Mouse (Mus musculus) ovary, postnatal 14 days (tissue): ENCODE results near the gene Nfkbiz.

Experiments
- DNase-seq: peaks from one replicate; pipeline ENCODE4 v3.0.0; 2022; ENCODE audit warnings: low spot score

The Nfkbiz gene

DNA sequence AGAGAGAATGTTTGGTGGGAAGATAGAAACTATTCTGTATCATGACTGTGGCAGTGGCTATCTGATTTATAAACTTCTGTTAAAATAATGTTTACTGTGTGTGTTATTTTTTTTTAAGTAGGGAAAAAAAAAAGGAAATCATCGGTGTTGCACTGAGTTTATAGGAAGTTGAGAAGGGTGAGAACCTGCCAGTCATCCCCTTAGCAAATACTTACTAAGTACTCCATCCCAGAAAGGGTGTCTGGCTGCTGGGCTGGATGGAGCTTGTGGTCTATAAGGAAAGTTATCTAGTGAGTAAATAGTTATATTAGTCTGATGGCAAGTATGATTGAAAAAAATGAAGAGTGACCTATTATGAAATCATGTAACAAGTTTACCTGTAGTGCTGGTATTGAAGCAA is 37.1 kb downstream of the Nfkbiz start:
- DNase-seq: no peak

DNA sequence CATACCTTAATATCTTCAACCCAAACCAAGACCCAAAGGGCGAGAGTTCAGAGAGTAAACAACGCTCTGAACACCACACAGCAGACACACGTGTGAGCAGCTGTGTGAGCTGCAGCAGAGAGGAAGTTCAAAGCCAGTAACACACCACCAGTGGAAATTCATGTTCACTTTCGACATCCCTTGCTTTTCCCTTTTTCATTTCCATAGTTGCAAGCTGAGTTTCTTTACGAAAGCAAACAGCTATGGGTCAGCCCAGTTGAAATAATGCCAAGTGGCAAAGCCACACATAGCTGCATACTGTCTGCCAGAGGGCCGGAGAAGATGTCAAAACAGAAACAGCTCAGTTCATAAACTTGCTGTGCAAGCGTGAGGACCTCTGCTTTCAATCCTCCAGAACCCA is 39.9 kb downstream of the Nfkbiz start:
- DNase-seq: no peak

DNA sequence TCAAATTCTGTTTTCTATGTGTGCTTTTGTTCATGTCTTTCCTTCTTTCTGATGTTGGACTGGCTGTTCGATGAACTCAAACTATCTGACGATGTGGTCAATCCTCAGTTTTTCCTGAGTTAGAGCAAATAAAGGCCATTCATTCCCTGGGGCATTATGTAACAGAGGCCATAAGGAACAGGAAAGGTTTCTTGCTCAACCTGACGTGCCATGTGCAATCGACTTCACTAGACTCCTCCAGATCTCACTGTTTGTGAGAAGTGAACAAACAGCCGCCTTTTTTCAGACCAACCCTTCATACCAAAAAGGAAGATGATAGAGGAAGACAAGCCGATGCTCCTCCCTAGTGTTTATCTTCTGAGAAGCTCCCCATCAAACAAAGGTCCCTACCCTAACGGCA is 48.4 kb downstream of the Nfkbiz start:
- no peak for DNase-seq

DNA sequence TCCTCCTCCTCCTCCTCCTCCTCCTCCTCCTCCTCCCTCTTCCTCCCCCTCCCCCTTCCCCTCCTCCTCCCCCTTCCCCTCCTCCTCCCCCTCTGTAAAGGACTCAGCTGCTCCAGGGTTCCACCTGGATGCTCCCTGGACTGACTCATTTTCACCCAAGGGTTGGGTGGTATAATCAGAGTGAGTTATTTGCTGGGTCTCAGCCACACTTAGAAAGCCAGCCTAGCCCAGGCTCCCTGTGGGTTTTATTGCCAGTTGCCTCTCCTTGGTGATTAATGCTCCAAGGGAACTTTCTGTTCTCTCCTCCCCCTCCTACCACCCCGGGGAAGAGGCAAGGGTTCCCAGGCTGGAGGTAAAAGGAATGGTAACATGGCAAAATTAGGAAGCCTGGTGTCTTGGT is 49.4 kb downstream of the Nfkbiz start:
- DNase-seq: no peak

DNA sequence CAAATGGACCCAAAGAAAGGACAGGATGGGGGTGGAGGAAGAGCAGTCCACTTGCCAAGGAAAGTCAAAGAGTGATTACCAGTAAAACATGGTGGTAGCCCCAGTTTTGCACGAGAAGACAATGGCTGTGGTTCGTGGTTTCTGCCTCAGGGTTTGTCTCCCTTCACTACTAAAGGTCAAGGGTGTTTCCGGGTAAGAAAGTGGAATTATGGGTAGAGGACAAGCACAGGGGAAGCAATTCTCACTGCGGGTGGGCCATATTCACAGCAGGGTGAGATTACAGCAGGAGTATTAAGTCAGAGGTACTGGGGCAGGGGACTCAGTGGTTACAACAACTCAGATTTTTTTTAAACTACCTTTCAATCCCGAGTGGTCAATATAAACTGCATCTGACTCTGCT is 50.0 kb downstream of the Nfkbiz start:
- no peak for DNase-seq

DNA sequence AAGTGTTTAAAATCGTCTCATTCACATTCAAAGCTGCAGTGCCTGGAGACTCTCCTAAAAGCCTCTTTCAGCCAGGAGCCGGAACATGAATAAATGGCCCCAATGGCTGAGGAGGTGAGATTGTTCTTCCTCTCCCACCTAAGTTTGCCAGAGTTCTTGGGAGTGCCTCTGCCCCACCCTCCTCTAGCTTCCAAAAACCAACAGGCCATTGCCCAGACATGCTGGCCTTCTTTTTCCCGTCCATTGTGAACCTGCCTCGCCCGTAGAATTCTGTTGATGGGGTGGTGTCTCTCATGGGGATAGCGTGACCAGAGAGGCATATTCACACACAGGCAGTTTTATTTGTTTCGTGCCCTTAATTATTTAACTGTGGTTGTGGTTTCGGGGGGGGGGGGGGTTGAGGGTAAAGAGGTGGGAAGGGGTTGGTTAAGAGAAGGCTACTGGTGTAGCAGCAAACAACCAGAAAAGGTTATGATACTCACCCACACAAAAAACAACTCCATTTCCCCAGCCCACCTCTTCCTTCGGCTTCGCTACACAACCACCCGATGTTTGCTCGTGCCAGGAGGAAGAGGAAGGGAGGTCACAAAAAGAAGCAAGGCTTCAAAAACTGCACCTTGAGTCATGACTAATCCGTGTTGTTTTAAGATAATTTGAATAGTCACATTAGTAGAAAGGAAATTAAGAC is 51.2 kb downstream of the Nfkbiz start:
- no peak for DNase-seq

DNA sequence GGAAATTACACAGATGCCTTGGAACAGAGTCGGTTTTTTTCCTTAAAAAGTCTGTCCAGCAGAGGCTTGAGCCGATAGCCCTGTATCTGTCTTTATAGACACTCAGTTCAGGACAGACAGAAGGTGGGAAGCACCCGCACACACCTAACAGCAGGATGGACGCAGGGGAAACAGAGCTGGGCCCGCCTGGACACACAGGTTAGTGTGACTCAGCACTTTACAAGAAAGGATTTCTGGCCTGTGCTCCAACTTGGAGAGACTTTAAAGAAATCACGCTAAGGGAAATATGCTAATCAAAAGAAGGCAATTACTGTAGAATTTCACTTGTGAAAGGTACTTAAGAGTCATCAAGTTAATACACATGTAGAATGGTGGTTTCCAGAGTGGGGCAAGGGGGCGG is 54.3 kb downstream of the Nfkbiz start:
- no peak for DNase-seq

DNA sequence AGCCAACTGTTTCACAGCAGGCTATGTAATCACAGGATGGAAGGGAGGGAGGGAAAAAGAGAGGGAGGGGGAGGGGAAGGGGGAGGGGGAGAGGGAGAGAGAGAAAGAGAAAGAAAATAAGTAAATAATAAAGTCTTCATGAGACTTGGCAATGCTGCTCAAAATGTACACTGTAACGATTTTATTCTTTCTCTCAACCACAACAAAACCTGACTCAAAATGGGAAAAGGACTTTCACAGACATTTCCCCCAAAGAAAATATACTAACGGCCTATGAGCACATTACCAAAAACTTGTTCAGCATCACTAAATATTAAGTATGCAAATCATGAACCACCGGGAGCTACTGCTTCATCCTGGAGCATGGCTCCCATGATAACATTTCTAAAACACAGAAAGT is 54.8 kb downstream of the Nfkbiz start:
- DNase-seq: no peak

DNA sequence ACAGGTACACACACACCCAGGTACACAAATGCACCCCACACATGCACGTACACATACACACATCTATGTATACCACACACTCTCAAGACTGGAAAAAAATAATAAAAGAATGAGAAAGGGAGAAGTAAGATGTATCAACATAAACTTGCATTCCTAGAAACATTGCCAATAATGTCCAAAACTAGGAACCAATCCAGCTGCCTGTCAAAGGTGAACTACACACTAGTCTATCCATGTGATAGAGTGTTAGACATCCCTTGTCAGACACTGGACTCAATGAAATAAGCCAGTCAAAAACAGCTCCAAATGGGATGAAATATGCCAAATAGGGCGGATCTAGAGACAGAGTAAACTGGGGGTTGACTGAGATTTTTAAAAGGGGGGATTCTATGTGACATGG is 55.8 kb downstream of the Nfkbiz start:
- DNase-seq: no peak

DNA sequence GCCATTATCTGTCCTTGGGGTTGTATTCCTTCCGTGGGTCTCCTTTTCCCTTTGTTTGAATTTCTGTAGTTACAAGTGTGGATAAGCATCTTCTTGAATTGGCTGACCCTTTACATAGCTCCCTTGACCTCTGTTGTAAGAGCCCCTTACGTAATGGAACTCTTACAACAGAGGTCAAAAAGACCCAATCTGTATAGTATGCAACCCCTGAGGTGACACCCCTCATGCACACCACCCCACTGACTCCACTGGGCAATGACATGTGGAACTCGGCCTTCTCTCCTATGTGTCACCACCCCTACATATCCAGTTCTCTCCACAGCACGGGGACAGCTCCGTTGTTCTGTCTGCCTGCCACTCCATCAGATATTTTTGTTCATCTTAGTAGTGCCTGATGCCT is 56.9 kb downstream of the Nfkbiz start:
- DNase-seq: no peak

DNA sequence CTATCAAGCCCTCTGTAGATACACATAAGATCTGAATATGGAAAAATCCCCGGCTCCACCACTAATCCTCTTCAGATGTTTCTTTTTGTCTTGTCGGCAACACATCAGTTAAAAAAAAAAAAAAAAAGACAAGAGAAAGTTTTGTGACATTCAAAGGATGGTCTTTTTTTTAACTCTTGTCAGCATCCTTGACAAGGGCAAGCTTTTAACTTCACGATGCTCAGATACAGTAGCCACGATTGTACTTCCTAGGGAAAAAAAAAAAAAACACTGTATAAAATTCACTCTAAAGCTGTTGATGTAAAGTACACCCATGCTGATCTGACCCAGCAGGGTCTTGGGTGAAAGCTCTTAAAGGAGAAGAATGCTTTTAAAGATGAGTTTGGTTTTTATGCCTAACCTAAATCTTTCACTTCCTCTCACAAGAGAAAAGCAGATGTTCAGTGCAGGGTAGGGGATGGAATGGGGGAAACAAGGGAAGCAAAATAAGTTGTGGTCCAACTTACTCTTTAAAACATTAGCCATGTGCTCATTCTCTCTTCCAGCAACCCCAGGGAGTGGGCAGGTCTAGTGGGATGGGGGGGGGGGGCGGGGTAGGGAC is 57.6 kb downstream of the Nfkbiz start:
- DNase-seq: no peak

DNA sequence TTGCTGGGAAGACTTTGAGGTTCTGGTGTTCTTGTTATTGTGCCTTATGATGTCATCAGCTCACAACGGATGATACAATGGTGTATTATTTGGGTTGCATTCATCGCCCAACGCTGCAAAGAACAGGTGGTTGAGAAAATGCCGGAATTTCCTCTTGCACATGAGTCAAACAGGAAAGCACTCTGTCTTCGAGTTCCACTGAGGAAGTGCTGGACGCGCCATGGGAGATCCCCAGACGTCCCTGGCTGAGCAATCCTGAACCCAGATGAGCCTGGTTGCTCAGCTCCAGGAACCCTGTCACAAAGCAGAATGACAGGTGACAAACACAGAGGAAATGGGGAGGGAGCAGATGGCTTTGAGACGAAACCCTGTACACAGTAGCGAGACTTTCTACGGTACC is 62.4 kb downstream of the Nfkbiz start:
- no peak for DNase-seq

DNA sequence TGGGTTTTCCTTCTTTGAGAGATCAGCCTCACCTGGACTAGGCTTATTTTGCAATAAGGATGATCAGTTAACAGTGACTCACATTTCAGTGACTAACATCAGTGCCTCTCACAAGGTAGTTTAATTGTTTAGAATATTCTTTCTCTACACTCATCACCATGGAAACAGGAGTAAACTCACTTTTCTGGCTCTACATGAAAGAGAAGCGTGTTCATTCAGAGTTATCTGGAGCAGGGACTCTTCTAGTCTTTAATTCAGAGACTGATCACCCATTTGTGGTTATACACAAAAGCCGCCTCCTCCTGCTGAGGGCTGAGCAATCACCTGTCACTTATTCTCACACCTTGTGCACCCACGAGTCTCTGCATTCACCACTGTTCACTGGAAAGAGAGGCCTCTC is 68.5 kb downstream of the Nfkbiz start:
- DNase-seq: no peak
